Mouse (Mus musculus) retina, embryonic 14.5 days (tissue): ENCODE data around the gene Rai14.
A peak's percentile ranks its signal among the peaks of the same experiment; 100 is the strongest.

Experiments used
- DNase-seq: peaks from one replicate; pipeline ENCODE4 v3.0.0-alpha.2; 2015; ENCODE audit warnings: low spot score

The Rai14 gene

GRCm38 (mm10) chr15:10689304-10689703 lies 25.1 kb downstream of the Rai14 start:
- DNase-seq = no peak

GRCm38 (mm10) chr15:10688686-10689085 lies 25.7 kb downstream of the Rai14 start:
- DNase-seq = no peak

- no peak for DNase-seq
Measured at GRCm38 (mm10) chr15:10687365-10687764, 27.1 kb downstream of the Rai14 start.

- DNase-seq = no peak
Measured at GRCm38 (mm10) chr15:10685692-10686430, 28.6 kb downstream of the Rai14 start.

- no peak for DNase-seq
Measured at GRCm38 (mm10) chr15:10683687-10684203, 30.7 kb downstream of the Rai14 start.

- no peak for DNase-seq
Measured at GRCm38 (mm10) chr15:10680514-10680913, 33.9 kb downstream of the Rai14 start.

GRCm38 (mm10) chr15:10679571-10679970 lies 34.9 kb downstream of the Rai14 start:
- peak; percentile 21 for DNase-seq

GRCm38 (mm10) chr15:10675801-10676200 lies 38.6 kb downstream of the Rai14 start:
- DNase-seq = no peak

GRCm38 (mm10) chr15:10672880-10673279 lies 41.5 kb downstream of the Rai14 start:
- DNase-seq = no peak

GRCm38 (mm10) chr15:10671868-10672267 lies 42.6 kb downstream of the Rai14 start:
- no peak for DNase-seq

- DNase-seq = no peak
Measured at GRCm38 (mm10) chr15:10670107-10670506, 44.3 kb downstream of the Rai14 start.

- no peak for DNase-seq
Measured at GRCm38 (mm10) chr15:10668120-10668900, 46.1 kb downstream of the Rai14 start.

GRCm38 (mm10) chr15:10665816-10666215 lies 48.6 kb downstream of the Rai14 start:
- no peak for DNase-seq

- DNase-seq = no peak
Measured at GRCm38 (mm10) chr15:10664529-10664898, 49.9 kb downstream of the Rai14 start.

GRCm38 (mm10) chr15:10663793-10664528 lies 50.5 kb downstream of the Rai14 start:
- DNase-seq = no peak

- no peak for DNase-seq
Measured at GRCm38 (mm10) chr15:10661961-10662606, 52.3 kb downstream of the Rai14 start.

GRCm38 (mm10) chr15:10658803-10659202 lies 55.6 kb downstream of the Rai14 start:
- DNase-seq = no peak

- no peak for DNase-seq
Measured at GRCm38 (mm10) chr15:10656146-10656545, 58.3 kb downstream of the Rai14 start.

- peak; percentile 65 for DNase-seq
Measured at GRCm38 (mm10) chr15:10655151-10655905, 59.1 kb downstream of the Rai14 start.

GRCm38 (mm10) chr15:10654696-10655095 lies 59.7 kb downstream of the Rai14 start:
- no peak for DNase-seq

- no peak for DNase-seq
Measured at GRCm38 (mm10) chr15:10652931-10653475, 61.4 kb downstream of the Rai14 start.
